Mouse (Mus musculus) liver, embryonic 14.5 days (tissue): Measurements from ENCODE around the gene Sema3a. TPM values are rescaled to one million over a fixed set of nuclear protein-coding genes. Genes with fewer than 3 reads are reported as not detected.

Source experiments
- ATAC-seq: fragments of 200-750 bp; cut with Nextera tagmentation; 2 replicates; pipeline ENCODE4 v1.8.0; 2017; ENCODE audit warnings: moderate number of reproducible peaks, mild to moderate bottlenecking, moderate library complexity; ENCODE audit not compliant: insufficient read depth
- DNase-seq, 3 experiments: peaks; one replicate each; pipeline ENCODE4 v3.0.0-alpha.2; 2012 to 2013; ENCODE audit warnings: low read depth in 3 of 3, low spot score in 3 of 3
- H3K27ac ChIP-seq: fragments of 300-500 bp; sonication (generic); 2 replicates; pipeline ENCODE4 v1.5.1; 2014; ENCODE audit warnings: moderate library complexity, mild to moderate bottlenecking, control low read depth, inconsistent platforms
- H3K27me3 ChIP-seq: fragments of 300-500 bp; sonication (generic); 2 replicates; pipeline ENCODE4 v1.6.1; 2014; ENCODE audit warnings: mild to moderate bottlenecking, low read length, moderate library complexity; ENCODE audit not compliant: control insufficient read depth, insufficient read depth
- H3K36me3 ChIP-seq: fragments of 300-500 bp; sonication (generic); replicated peaks from 2 replicates; pipeline ENCODE4 v1.6.1; 2014; ENCODE audit warnings: low read depth; ENCODE audit not compliant: control insufficient read depth, insufficient read depth
- H3K4me1 ChIP-seq, 2 experiments: fragments of 200-500 bp in 1 of 2; fragments of 300-500 bp in 1 of 2; sonication (generic) in 1 of 2; replicated peaks; 2 replicates each; pipeline ENCODE4 v1.6.1; 2012 to 2014; ENCODE audit warnings: antibody characterized with exemption in 1 of 2, inconsistent platforms in 1 of 2, low read length in 1 of 2; ENCODE audit not compliant: control insufficient read depth in 2 of 2, insufficient read depth in 2 of 2
- H3K4me2 ChIP-seq: fragments of 300-500 bp; sonication (generic); 2 replicates; pipeline ENCODE4 v1.6.1; 2014; ENCODE audit warnings: low read depth, mild to moderate bottlenecking, control low read depth, moderate library complexity
- H3K4me3 ChIP-seq, 2 experiments: fragments of 200-500 bp in 1 of 2; fragments of 300-500 bp in 1 of 2; sonication (generic) in 1 of 2; 2 replicates each; pipeline ENCODE4 v1.5.1; 2012 to 2014; ENCODE audit warnings: low read depth in 2 of 2, low read length in 2 of 2, mild to moderate bottlenecking in 2 of 2, control low read depth in 1 of 2, inconsistent platforms in 1 of 2, moderate library complexity in 1 of 2; ENCODE audit not compliant: insufficient read depth in 1 of 2
- H3K9ac ChIP-seq: fragments of 300-500 bp; sonication (generic); replicated peaks from 2 replicates; pipeline ENCODE4 v1.6.1; 2014; ENCODE audit warnings: mild to moderate bottlenecking, control low read depth, moderate library complexity
- H3K9me3 ChIP-seq: fragments of 300-500 bp; sonication (generic); 2 replicates; pipeline ENCODE4 v1.6.1; 2016; ENCODE audit warnings: low read length, mixed read lengths; ENCODE audit not compliant: control insufficient read depth
- CTCF ChIP-seq: IDR thresholded peaks from 2 replicates; pipeline ENCODE4 v1.5.1; 2016; ENCODE audit warnings: antibody characterized with exemption, low read depth, control low read depth
- EP300 ChIP-seq: IDR thresholded peaks from 2 replicates; pipeline ENCODE4 v1.6.1; 2016; ENCODE audit warnings: antibody characterized with exemption, low read depth
- WGBS: fragments of 180-500 bp; shearing (Covaris S2); extraction: QIAGEN DNeasy Blood & Tissue Kit; methylation state at CpG from one replicate; pipeline ENCODE4 v1.1.7; 2014; ENCODE audit not compliant: insufficient replicate concordance; 5-methylcytosine and 5-hydroxymethylcytosine counted together
- polyA plus RNA-seq, 2 experiments: library from polyadenylated mRNA; depleted of rRNA in 1 of 2; stranded (reverse) in 1 of 2; unstranded in 1 of 2; fragments of >200 nt; fragmentation: Nextera tagmentation in 1 of 2; extraction: Ambion mirVana in 1 of 2; gene quantifications; 2 replicates each; pipeline versions ENCODE4 v1.2.1 to v1.2.3; 2012 to 2014

Sema3a gene
- polyA plus RNA-seq, 2 experiments: 1.0 to 2.4 TPM

- H3K9ac ChIP-seq: no peak overlapping the region
- H3K27me3 ChIP-seq: no peaks in the 10 kb centered on the region
- 6% methylated on average over 7 of the region's 7 CpGs for WGBS
- TF ChIP-seq EP300: no peak
- no peak for TF ChIP-seq CTCF
- no peak overlapping the region for H3K4me3 ChIP-seq
- no peak overlapping the region for H3K27ac ChIP-seq
- ATAC-seq (no peak), DNase-seq (peak in 1 of 3 experiments; percentile 1)
- H3K36me3 ChIP-seq: no peaks in the 10 kb centered on the region
- H3K4me2 ChIP-seq: no peak overlapping the region
- H3K4me1 ChIP-seq: no peaks in the 10 kb centered on the region
- H3K9me3 ChIP-seq: no peaks in the 10 kb centered on the region
Observed at GRCm38 (mm10) chr5:13527037-13527464, 401.8 kb downstream of the Sema3a start.

- Histone ChIP-seq H3K36me3 (no peaks in the 10 kb centered on the region), H3K4me3 (no peak overlapping the region), H3K4me2 (no peak overlapping the region), H3K9ac (no peak overlapping the region), H3K4me1 (no peaks in the 10 kb centered on the region), H3K27me3 (no peaks in the 10 kb centered on the region), H3K27ac (no peak overlapping the region), H3K9me3 (no peaks in the 10 kb centered on the region)
- WGBS: 46% methylated on average over 4 of the region's 4 CpGs
- TF ChIP-seq CTCF (no peak), EP300 (no peak)
- ATAC-seq (no peak), DNase-seq (no peak)
Observed at GRCm38 (mm10) chr5:13529226-13529625, 404.0 kb downstream of the Sema3a start.

- no peak for DNase-seq
- H3K27ac ChIP-seq: no peak overlapping the region
Observed at GRCm38 (mm10) chr5:13547472-13548209, 422.4 kb downstream of the Sema3a start.

GRCm38 (mm10) chr5:13548210-13548554 is 423.0 kb downstream of the Sema3a start:
- WGBS: 41% methylated on average over 1 of the region's 1 CpGs
- Histone ChIP-seq H3K36me3 (no peaks in the 10 kb centered on the region), H3K4me1 (no peaks in the 10 kb centered on the region), H3K9me3 (no peaks in the 10 kb centered on the region), H3K4me3 (no peak overlapping the region), H3K4me2 (no peak overlapping the region), H3K9ac (no peak overlapping the region), H3K27me3 (no peaks in the 10 kb centered on the region), H3K27ac (no peak overlapping the region)
- TF ChIP-seq CTCF: no peak
- TF ChIP-seq EP300: no peak
- no peak for ATAC-seq
- DNase-seq: no peak

More at GRCm38 (mm10) chr5:13547472-13548209, 422.4 kb downstream of the Sema3a start:
- ATAC-seq: no peak
- TF ChIP-seq EP300 (no peak), CTCF (no peak)
- Histone ChIP-seq H3K4me1 (no peaks in the 10 kb centered on the region), H3K9me3 (no peaks in the 10 kb centered on the region), H3K27me3 (no peaks in the 10 kb centered on the region), H3K4me2 (no peak overlapping the region), H3K4me3 (no peak overlapping the region), H3K36me3 (no peaks in the 10 kb centered on the region), H3K9ac (no peak overlapping the region)
- 52% methylated on average over 2 of the region's 2 CpGs for WGBS

- Histone ChIP-seq H3K4me2 (no peak overlapping the region), H3K27ac (no peak overlapping the region), H3K4me3 (no peak overlapping the region), H3K9ac (no peak overlapping the region), H3K9me3 (no peaks in the 10 kb centered on the region), H3K36me3 (no peaks in the 10 kb centered on the region), H3K27me3 (no peaks in the 10 kb centered on the region), H3K4me1 (no peaks in the 10 kb centered on the region)
- 63% methylated on average over 5 of the region's 5 CpGs for WGBS
- TF ChIP-seq EP300 (no peak), CTCF (no peak)
- DNase-seq: no peak
- ATAC-seq: no peak
Observed at GRCm38 (mm10) chr5:13549080-13549479, 423.9 kb downstream of the Sema3a start.
